Mouse (Mus musculus) spleen, postnatal 36 days (tissue): ENCODE data around the gene Gabra6.

Source experiments
- DNase-seq, 2 experiments: peaks; one replicate each; pipeline ENCODE4 v3.0.0; 2022; ENCODE audit warnings: low spot score in 2 of 2, mixed read lengths in 1 of 2

The Gabra6 gene

GRCm38 (mm10) chr11:42320882-42321281 is at the start of gene Gabra6:
Gabra6 (minus strand) TSS chr11:42321072.
- DNase-seq, result no peak

- no peak for DNase-seq
These were observed 44.7 kb upstream of the Gabra6 start for GRCm38 (mm10) chr11:42365544-42365943.

GRCm38 (mm10) chr11:42332121-42332520 is 11.2 kb upstream of the Gabra6 start:
- DNase-seq, result no peak

- no peak for DNase-seq
These were observed 5.4 kb upstream of the Gabra6 start for GRCm38 (mm10) chr11:42326262-42326661.

- DNase-seq, result no peak
These were observed 688 bp upstream of the Gabra6 start for GRCm38 (mm10) chr11:42321560-42321959.

- DNase-seq, result no peak
These were observed 1.4 kb downstream of the Gabra6 start for GRCm38 (mm10) chr11:42319521-42319920.

GRCm38 (mm10) chr11:42319101-42319500 is 1.8 kb downstream of the Gabra6 start:
- DNase-seq, result no peak

- no peak for DNase-seq
These were observed 2.9 kb downstream of the Gabra6 start for GRCm38 (mm10) chr11:42317985-42318384.

- no peak for DNase-seq
These were observed 6.0 kb downstream of the Gabra6 start for GRCm38 (mm10) chr11:42314850-42315249.

GRCm38 (mm10) chr11:42310892-42311291 is 10.0 kb downstream of the Gabra6 start:
- no peak for DNase-seq

GRCm38 (mm10) chr11:42309086-42309485 is 11.8 kb downstream of the Gabra6 start:
- DNase-seq, result no peak

GRCm38 (mm10) chr11:42306095-42306494 is 14.8 kb downstream of the Gabra6 start:
- no peak for DNase-seq

- no peak for DNase-seq
These were observed 61.9 kb downstream of the Gabra6 start for GRCm38 (mm10) chr11:42258978-42259377.
